In genomic region chr10:4265641-4266040, GRCm38 (mm10) we compare ENCODE assay signal across 8 mouse cellular contexts. TPM values are rescaled to one million over a fixed set of nuclear protein-coding genes. Genes with fewer than 3 reads are reported as not detected.
DNase-seq lines count a peak whose midpoint lies in the region; ATAC-seq lines count a peak whose summit lies in the region.

No protein-coding gene starts in this region.

- 3% methylated on average over 13 of the region's 13 CpGs for WGBS in forebrain, embryonic 14.5 days

- peak; percentile 40 to 70 for DNase-seq in adrenal gland, adult (ENCODE audit: inconsistent age in 2 of 2, low spot score in 1 of 2)
- no peak for DNase-seq in adrenal gland, adult 8-10 months
- DNase-seq in cerebellum, adult 11 months: peak; percentile 63
- DNase-seq in forebrain, embryonic 14.5 days (ENCODE audit: low spot score): peak; percentile 38
- DNase-seq in heart, postnatal 36 days: peak; percentile 24 to 38
- peak; percentile 20 to 43 for DNase-seq in left cerebral cortex, postnatal 25 days (ENCODE audit: low spot score in 2 of 2)
- peak; percentile 64 for DNase-seq in neural tube, embryonic 10.5 days (ENCODE audit: extremely low spot score, low spot score)

- H3K27me3 ChIP-seq in forebrain, embryonic 14.5 days (replicated peaks; ENCODE audit: control insufficient read depth, insufficient read depth, low read length): no peaks in the 10 kb centered on the region

- no peaks in the 10 kb centered on the region for H3K9me3 ChIP-seq in forebrain, embryonic 14.5 days (replicated peaks; ENCODE audit: control insufficient read depth, low read length)

- peak overlapping the region; percentile 67 for H3K4me3 ChIP-seq in forebrain, embryonic 14.5 days (ENCODE audit: low read depth, low read length)

- peak; percentile 68 for ATAC-seq in forebrain, embryonic 14.5 days
- ATAC-seq in granulocyte monocyte progenitor cell, adult 5-6 weeks (replicated peaks; ENCODE audit: poor library complexity, severe bottlenecking): no peak

- H3K27ac ChIP-seq in forebrain, embryonic 14.5 days (ENCODE audit: low read depth, low read length): no peak overlapping the region

- H3K4me1 ChIP-seq in forebrain, embryonic 14.5 days (ENCODE audit: control insufficient read depth, insufficient read depth, low read length): peaks cover 4% of the 10 kb centered on the region; the same call in 1 of the 2 replicates

- no peaks in the 10 kb centered on the region for H3K36me3 ChIP-seq in forebrain, embryonic 14.5 days (ENCODE audit: control insufficient read depth, insufficient read depth, low read length)

- H3K4me2 ChIP-seq in forebrain, embryonic 14.5 days (ENCODE audit: low read length): peak overlapping the region; percentile 93

- H3K9ac ChIP-seq in forebrain, embryonic 14.5 days (ENCODE audit: low read length): peak overlapping the region; percentile 77

- intact Hi-C loops in heart, postnatal 36 days (cut with DNase I): loop anchor here (5.0 kb wide), 1 partner anchor 67 kb away; no protein-coding TSS in a partner anchor
- intact Hi-C loops in left cerebral cortex, postnatal 25 days (cut with DNase I): no loop called here

RNA-seq across cellular contexts. Expression of gene Akap12, which starts 0.5 kb away (rescaled TPM):
- total RNA-seq in adrenal gland, adult 8-10 months (2022): 10 to 100 TPM; 17.0 to 22.1 (median 19.2) TPM
- 17.7 and 20.6 TPM in 2 replicates for polyA plus RNA-seq in forebrain, embryonic 14.5 days (2014; fragmentation: Nextera tagmentation; extraction: Ambion mirVana)
- 10 to 100 TPM; 21.8 to 26.0 TPM for total RNA-seq in heart, postnatal 36 days (2021)
- total RNA-seq in left cerebral cortex, postnatal 25 days (2021): 10 to 100 TPM; 13.2 to 15.1 TPM
- 0.43 TPM in 1 of 2 replicates, not detected in the other for total RNA-seq in granulocyte monocyte progenitor cell, adult 5-6 weeks (2014; fragmentation: Nextera tagmentation)
- 0.39 TPM in 1 of 2 replicates, not detected in the other for total RNA-seq in granulocyte monocyte progenitor cell, adult 5-6 weeks (2017)

Comparison
In these comparisons a context has a peak if more than half of its experiments do, and no peak if none do; other contexts are left out.
1. RNA of gene Akap12, which starts 0.5 kb away (total RNA-seq): 21.8 to 26.0 TPM in heart, postnatal 36 days, 17.0 to 22.1 TPM in adrenal gland, adult 8-10 months and 13.2 to 15.1 TPM in left cerebral cortex, postnatal 25 days; 0.39 to 0.43 TPM in granulocyte monocyte progenitor cell, adult 5-6 weeks; every median in the first group is over 4 times any median in the second.